Mouse (Mus musculus) hindbrain, embryonic 12.5 days (tissue): ENCODE data around the gene D1Ertd622e. TPM values are rescaled to one million over a fixed set of nuclear protein-coding genes. Genes with fewer than 3 reads are reported as not detected.

Experiments used
- ATAC-seq: fragments of 200-750 bp; cut with Nextera tagmentation; 2 replicates; pipeline ENCODE4 v1.8.0; 2017; ENCODE audit warnings: moderate TSS enrichment; ENCODE audit not compliant: low FRiP score
- H3K27ac ChIP-seq: fragments of 300-500 bp; sonication (generic); 2 replicates; pipeline ENCODE4 v1.5.1; 2016; ENCODE audit warnings: mild to moderate bottlenecking
- H3K27me3 ChIP-seq: fragments of 300-500 bp; sonication (generic); 2 replicates; pipeline ENCODE4 v1.6.1; 2016; ENCODE audit warnings: mild to moderate bottlenecking
- H3K36me3 ChIP-seq: fragments of 300-500 bp; sonication (generic); 2 replicates; pipeline ENCODE4 v1.6.1; 2016; ENCODE audit warnings: mild to moderate bottlenecking
- H3K4me1 ChIP-seq: fragments of 300-500 bp; sonication (generic); 2 replicates; pipeline ENCODE4 v1.6.1; 2016
- H3K4me2 ChIP-seq: fragments of 300-500 bp; sonication (generic); replicated peaks from 2 replicates; pipeline ENCODE4 v1.6.1; 2016; ENCODE audit warnings: mild to moderate bottlenecking
- H3K4me3 ChIP-seq: fragments of 300-500 bp; sonication (generic); 2 replicates; pipeline ENCODE4 v1.5.1; 2016; ENCODE audit warnings: mild to moderate bottlenecking
- H3K9ac ChIP-seq: fragments of 300-500 bp; sonication (generic); 2 replicates; pipeline ENCODE4 v1.6.1; 2016; ENCODE audit warnings: mild to moderate bottlenecking, moderate library complexity
- H3K9me3 ChIP-seq: fragments of 300-500 bp; sonication (generic); replicated peaks from 2 replicates; pipeline ENCODE4 v1.6.1; 2016; ENCODE audit warnings: mild to moderate bottlenecking
- WGBS: fragments of 180-500 bp; shearing (Covaris S2); methylation state at CpG from one replicate; pipeline ENCODE4 v1.1.7; 2016; 5-methylcytosine and 5-hydroxymethylcytosine counted together
- polyA plus RNA-seq: library from polyadenylated mRNA; unstranded; fragments of >200 nt; fragmentation: Nextera tagmentation; extraction: Ambion mirVana; gene quantifications from 2 replicates; pipeline ENCODE4 v1.2.1, GENCODE M21; 2016

The D1Ertd622e gene
- polyA plus RNA-seq, 1 experiment from 2014 or later: 34.0 TPM

DNA sequence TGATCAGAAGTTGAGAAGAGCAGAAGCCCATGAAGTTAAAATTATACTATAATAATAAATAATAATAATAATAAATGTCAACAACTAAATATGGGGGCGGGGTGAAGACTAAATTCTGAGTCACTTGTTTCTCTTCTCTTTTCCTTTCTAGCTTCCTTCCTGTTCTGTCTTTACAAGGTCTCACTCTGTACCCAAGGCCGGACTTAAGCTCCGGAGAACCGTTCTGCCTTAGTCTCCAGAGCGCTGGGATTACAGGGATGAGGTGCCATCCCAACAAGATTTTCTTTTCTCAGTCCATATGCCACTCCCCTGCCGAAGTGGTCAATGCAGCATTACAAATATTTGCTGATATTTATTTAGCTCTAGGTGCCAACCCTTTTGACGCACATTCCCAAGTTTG, 450 bp upstream of the D1Ertd622e start:
- no peaks in the 10 kb centered on the region for H3K27me3 ChIP-seq
- ATAC-seq: no peak

DNA sequence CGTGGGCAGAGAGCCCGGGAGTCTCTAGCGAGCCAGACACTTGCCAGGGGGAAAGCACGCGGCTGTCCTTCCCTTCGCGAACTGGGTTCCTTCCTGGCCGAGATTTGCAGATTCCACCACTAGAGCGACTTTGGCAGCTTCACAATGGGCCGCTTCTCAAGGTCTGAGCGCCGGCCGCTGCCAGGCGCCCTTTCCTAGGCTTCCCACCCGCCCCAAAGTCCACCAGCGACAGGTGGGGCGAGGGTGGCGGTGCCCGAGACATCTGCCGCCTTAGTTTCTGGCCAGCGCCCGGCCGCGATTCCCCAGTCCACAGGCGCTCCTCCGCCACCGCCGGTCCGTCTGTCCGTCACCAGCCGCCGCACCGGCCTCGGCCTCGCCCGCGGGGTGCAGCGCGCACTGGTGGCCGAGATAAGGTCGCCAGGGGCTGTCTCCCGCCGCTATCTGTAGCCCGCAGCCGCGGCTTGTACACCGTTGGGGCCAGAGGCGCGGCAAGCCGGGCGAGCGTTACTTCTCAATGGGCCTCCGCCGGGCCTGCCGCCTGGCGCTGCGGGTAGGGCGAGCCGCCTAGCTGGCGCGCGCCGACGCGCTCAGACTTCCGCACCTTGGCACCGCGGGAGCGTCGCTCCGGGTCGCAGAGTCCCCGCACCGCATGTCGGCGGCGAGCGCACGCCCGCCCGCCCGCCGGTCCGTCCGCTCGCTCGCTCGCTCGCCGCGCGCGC, 1.0 kb downstream of the D1Ertd622e start:
- peak overlapping the region; percentile 92 for H3K9ac ChIP-seq
- H3K27me3 ChIP-seq: no peaks in the 10 kb centered on the region
- H3K4me1 ChIP-seq: peaks cover 24% of the 10 kb centered on the region
- H3K4me3 ChIP-seq: peak overlapping the region; percentile 91
- no peaks in the 10 kb centered on the region for H3K36me3 ChIP-seq
- no peaks in the 10 kb centered on the region for H3K9me3 ChIP-seq
- H3K27ac ChIP-seq: peak overlapping the region; percentile 97
- peak overlapping the region; percentile 73 for H3K4me2 ChIP-seq
- WGBS: under 1% methylated on average over 73 of the region's 93 CpGs
- ATAC-seq: peak; percentile 58

More for the DNA sequence above, 450 bp upstream of the D1Ertd622e start:
- H3K4me3 ChIP-seq: peak overlapping the region; percentile 91
- peaks cover 24% of the 10 kb centered on the region for H3K4me1 ChIP-seq
- WGBS: 22% methylated on average over 7 of the region's 7 CpGs
- no peaks in the 10 kb centered on the region for H3K9me3 ChIP-seq
- H3K27ac ChIP-seq: peak overlapping the region; percentile 97
- H3K4me2 ChIP-seq: peak overlapping the region; percentile 73
- H3K9ac ChIP-seq: peak overlapping the region; percentile 92
- H3K36me3 ChIP-seq: no peaks in the 10 kb centered on the region

DNA sequence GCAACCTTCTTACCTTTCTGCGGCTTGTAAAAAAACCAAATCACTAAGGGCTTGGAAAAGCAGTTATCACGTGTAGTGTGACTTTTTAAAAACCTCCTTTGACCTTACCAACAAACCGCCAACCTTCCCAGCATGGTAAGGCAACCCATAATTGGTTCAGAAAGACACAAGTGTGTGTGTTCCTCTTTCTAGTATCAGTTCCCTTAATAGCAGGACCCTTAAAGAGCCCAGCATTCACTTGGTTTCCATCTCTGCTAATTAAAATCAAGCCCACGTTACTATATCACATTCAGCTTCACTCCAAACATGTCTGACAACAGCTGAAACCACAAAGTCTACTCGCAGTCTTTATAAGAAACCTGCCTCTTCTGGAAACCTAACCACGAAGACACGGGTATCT, 2.5 kb downstream of the D1Ertd622e start:
- Histone ChIP-seq H3K9ac (peak overlapping the region; percentile 15), H3K27ac (no peak overlapping the region), H3K4me1 (peaks cover 24% of the 10 kb centered on the region), H3K36me3 (no peaks in the 10 kb centered on the region), H3K27me3 (no peaks in the 10 kb centered on the region), H3K9me3 (no peaks in the 10 kb centered on the region), H3K4me2 (peak overlapping the region; percentile 73), H3K4me3 (peak overlapping the region; percentile 91)
- ATAC-seq: no peak
- 42% methylated on average over 7 of the region's 7 CpGs for WGBS

DNA sequence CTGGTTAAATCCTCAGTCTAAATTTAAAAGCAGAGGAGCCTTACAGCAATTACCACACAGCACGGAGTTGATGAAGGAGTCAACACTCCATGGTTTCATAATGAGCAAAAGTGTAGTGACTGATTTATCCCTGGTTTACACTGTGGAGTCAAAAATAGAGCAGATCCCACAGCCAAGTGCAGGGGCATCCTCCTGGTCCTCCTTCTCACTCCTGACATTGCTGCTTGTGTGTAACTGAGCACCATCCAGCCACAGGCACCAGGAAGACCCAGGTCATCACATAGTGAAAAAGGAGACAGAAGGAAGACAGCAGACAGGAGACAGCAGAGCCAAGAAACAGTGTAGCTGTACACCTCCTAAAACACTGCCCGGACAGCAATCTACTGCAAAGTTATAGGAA, 4.1 kb downstream of the D1Ertd622e start:
- Histone ChIP-seq H3K9ac (no peak overlapping the region), H3K4me3 (no peak overlapping the region), H3K9me3 (no peaks in the 10 kb centered on the region), H3K4me2 (peak overlapping the region; percentile 17; the same call in 1 of the 2 replicates), H3K4me1 (peaks cover 34% of the 10 kb centered on the region), H3K27ac (no peak overlapping the region), H3K27me3 (no peaks in the 10 kb centered on the region), H3K36me3 (no peaks in the 10 kb centered on the region)
- no peak for ATAC-seq
- WGBS: 85% methylated on average over 2 of the region's 2 CpGs

DNA sequence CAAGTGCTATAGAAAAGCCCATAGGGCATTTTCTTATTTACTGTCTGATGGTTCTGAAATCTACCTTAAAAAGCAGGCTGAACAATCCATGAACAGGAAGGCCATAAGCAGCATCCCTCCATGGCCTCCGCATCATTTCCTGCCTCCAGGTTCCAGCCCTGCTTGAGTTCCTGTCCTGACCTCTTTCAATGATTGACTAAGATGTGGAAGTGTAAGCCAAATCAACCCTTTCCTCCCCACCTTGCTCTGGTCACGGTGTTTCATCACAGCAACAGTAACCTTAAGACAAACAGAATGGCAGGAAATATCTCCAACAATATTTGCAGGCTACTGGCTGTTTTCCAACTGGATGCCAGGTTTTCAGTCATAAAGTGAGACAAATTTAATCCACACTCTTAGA, 4.7 kb downstream of the D1Ertd622e start:
- H3K27me3 ChIP-seq: no peaks in the 10 kb centered on the region
- H3K36me3 ChIP-seq: no peaks in the 10 kb centered on the region
- no peak overlapping the region for H3K4me3 ChIP-seq
- no peak for ATAC-seq
- H3K9me3 ChIP-seq: no peaks in the 10 kb centered on the region
- no peak overlapping the region for H3K9ac ChIP-seq
- no peak overlapping the region for H3K4me2 ChIP-seq
- WGBS: 77% methylated on average over 2 of the region's 2 CpGs
- no peak overlapping the region for H3K27ac ChIP-seq
- H3K4me1 ChIP-seq: peaks cover 33% of the 10 kb centered on the region

DNA sequence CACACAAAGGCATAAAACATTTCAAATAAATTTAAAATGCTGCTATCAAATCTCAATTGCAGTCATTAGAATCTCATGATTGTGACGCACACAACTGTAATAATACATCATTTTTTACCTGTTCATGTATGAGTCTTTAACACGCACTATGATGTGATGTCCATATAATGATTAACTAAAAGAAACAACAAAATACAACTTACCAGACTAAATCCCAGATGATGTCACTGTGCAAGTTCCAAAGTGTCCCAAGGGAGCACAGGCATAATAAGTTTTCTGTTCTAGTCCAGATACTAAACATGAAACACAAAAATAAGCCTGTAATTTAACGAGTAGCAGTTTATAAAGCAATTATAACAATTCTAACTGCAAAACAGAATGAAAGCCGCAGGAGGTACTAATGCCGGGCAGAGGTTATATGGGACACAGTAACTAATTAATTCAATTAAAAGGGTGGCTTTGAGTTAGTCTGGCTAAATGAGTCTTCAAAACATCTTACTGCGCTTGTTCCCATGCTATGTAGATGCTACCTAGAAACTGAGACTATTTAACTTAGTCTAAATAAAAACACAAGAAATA, 7.4 kb downstream of the D1Ertd622e start:
- H3K9ac ChIP-seq: no peak overlapping the region
- no peaks in the 10 kb centered on the region for H3K9me3 ChIP-seq
- no peak overlapping the region for H3K4me2 ChIP-seq
- peaks cover 34% of the 10 kb centered on the region for H3K4me1 ChIP-seq
- no peaks in the 10 kb centered on the region for H3K27me3 ChIP-seq
- ATAC-seq: no peak
- 80% methylated on average over 6 of the region's 6 CpGs for WGBS
- no peak overlapping the region for H3K27ac ChIP-seq
- no peaks in the 10 kb centered on the region for H3K36me3 ChIP-seq
- no peak overlapping the region for H3K4me3 ChIP-seq

DNA sequence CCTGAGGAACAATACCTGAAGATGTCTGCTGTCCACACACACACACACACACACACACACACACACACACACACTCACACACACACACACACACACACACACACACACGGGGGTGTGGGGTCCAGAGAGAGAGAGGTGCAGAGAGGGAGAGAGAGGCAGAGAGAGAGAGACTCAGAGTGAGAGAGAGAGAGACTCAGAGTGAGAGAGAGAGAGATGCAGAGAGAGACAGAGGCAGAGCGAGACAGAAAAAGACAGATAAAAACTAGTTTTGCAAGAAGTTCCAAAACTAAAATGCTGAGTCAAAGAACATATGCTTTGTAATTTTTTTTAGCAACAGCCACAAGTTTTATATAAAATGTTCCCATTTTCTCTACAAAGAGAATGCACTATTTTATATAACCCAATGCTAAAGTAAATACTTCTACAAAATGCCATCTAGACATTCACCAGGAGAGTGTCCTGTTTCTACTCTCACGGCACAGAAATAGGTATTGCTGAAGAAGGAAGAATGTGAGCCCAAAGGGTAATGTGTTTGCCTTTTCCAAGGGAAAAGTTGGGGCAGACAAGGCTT, 11.2 kb downstream of the D1Ertd622e start:
- no peak overlapping the region for H3K27ac ChIP-seq
- no peak overlapping the region for H3K9ac ChIP-seq
- 83% methylated on average over 3 of the region's 3 CpGs for WGBS
- no peak overlapping the region for H3K4me2 ChIP-seq
- H3K9me3 ChIP-seq: no peaks in the 10 kb centered on the region
- no peak for ATAC-seq
- peaks cover 7% of the 10 kb centered on the region for H3K36me3 ChIP-seq
- H3K4me3 ChIP-seq: no peak overlapping the region
- H3K4me1 ChIP-seq: peaks cover 23% of the 10 kb centered on the region; the same call in 1 of the 2 replicates
- H3K27me3 ChIP-seq: no peaks in the 10 kb centered on the region

DNA sequence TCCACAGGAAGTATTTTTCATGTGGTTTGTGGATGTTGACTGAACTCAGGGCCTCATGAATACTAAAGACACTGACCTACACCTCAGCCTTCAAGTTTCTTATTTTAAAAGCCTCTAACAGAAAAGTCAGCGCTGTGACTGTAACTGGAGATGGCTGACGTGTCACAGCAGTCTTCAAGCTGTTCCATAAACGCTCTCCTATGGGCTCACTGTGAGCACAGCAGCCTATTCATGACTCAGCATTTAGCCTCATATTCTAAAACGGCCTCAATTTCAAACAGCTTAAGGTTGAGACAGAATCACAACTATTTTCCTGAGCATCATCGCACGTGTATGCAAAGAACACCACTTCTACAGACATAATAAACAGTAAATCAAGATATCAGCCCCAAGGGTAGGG, 11.8 kb downstream of the D1Ertd622e start:
- Histone ChIP-seq H3K27me3 (no peaks in the 10 kb centered on the region), H3K9ac (no peak overlapping the region), H3K4me3 (no peak overlapping the region), H3K36me3 (peaks cover 9% of the 10 kb centered on the region), H3K4me2 (no peak overlapping the region), H3K4me1 (peaks cover 23% of the 10 kb centered on the region; the same call in 1 of the 2 replicates), H3K27ac (no peak overlapping the region), H3K9me3 (no peaks in the 10 kb centered on the region)
- ATAC-seq: no peak
- WGBS: 66% methylated on average over 6 of the region's 6 CpGs

DNA sequence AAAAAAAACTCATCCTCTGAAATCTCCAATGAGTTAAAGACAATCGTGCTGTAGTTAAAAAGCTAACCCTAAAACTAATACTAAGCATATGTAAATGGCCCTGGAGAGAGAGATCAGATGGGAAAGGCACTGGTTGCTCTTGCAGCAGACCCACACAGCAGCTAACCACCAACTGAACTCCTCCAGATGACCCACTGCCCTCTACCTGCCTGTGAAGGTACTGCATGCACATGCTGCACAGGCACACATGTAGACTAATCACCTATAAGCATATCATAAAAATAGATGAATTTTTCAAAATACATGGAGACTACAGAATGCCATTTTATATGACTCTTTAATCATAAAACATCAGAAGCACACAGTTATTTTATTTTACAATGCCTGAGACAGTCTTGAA, 14.8 kb downstream of the D1Ertd622e start:
- 96% methylated on average over 1 of the region's 1 CpGs for WGBS
- Histone ChIP-seq H3K36me3 (peaks cover 16% of the 10 kb centered on the region), H3K27ac (no peak overlapping the region)

DNA sequence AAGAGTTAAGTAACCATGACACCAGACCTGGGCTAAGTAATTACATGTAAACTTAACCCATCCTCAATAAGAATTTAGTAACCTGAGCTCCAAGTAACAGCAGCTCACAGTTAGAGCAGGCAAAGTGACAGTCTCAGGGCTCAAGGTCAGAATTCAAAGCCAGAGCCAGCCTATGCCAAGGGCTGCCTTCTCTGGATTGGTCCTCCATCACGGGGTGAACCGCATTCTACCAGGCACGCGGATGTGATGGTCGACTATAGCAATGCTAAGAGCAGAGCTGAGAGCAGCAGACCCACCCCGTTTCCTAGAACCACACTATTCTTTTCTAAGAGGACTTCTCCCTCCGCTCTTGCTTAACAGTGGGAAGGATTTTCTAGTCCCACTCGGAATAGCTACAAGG, 27.8 kb downstream of the D1Ertd622e start:
- Histone ChIP-seq H3K9me3 (no peaks in the 10 kb centered on the region), H3K4me3 (no peak overlapping the region), H3K4me2 (no peak overlapping the region), H3K27me3 (no peaks in the 10 kb centered on the region), H3K4me1 (peaks cover 4% of the 10 kb centered on the region), H3K9ac (no peak overlapping the region), H3K27ac (no peak overlapping the region), H3K36me3 (no peaks in the 10 kb centered on the region; the same call in none of the 2 replicates)
- ATAC-seq: no peak
- 93% methylated on average over 8 of the region's 8 CpGs for WGBS

More for the DNA sequence above, 14.8 kb downstream of the D1Ertd622e start:
- Histone ChIP-seq H3K4me3 (no peak overlapping the region), H3K9me3 (no peaks in the 10 kb centered on the region), H3K27me3 (no peaks in the 10 kb centered on the region), H3K4me2 (no peak overlapping the region), H3K9ac (no peak overlapping the region), H3K4me1 (peaks cover 12% of the 10 kb centered on the region; the same call in 1 of the 2 replicates)
- no peak for ATAC-seq

DNA sequence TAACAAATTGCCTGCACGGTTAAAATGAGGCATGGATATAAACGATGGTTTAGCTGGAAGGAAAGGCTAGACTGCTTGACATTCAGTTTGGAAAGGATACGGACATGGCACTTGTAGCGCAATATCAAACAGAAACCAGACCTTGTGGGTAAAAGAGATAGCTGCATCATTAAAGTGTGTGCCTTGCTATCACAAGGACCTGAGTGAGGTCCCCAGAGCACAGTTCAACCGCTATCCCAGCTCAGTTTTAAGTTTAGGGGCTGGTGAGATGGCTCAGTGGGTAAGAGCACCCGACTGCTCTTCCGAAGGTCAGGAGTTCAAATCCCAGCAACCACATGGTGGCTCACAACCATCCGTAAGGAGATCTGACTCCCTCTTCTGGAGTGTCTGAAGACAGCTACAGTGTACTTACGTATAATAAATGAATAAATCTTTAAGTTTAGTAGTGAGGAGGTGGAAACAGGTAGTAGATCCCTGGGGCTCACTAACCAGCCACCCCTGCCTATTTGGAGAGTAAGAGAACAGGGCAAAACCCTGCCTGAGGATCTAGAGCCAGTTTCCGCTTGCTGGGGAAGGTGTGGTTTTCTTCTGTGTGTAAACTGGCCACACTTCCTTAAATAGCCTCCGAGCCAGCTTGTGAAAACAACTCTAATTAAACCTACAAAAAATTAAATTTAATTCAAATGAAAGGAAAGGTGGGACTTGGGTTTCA, 29.2 kb downstream of the D1Ertd622e start:
- H3K27ac ChIP-seq: no peak overlapping the region
- WGBS: 90% methylated on average over 11 of the region's 11 CpGs
- H3K4me1 ChIP-seq: peaks cover 6% of the 10 kb centered on the region
- H3K9me3 ChIP-seq: no peaks in the 10 kb centered on the region
- H3K4me3 ChIP-seq: no peak overlapping the region
- no peak overlapping the region for H3K4me2 ChIP-seq
- H3K36me3 ChIP-seq: no peaks in the 10 kb centered on the region; the same call in 1 of the 2 replicates
- no peaks in the 10 kb centered on the region for H3K27me3 ChIP-seq
- H3K9ac ChIP-seq: no peak overlapping the region
- no peak for ATAC-seq

DNA sequence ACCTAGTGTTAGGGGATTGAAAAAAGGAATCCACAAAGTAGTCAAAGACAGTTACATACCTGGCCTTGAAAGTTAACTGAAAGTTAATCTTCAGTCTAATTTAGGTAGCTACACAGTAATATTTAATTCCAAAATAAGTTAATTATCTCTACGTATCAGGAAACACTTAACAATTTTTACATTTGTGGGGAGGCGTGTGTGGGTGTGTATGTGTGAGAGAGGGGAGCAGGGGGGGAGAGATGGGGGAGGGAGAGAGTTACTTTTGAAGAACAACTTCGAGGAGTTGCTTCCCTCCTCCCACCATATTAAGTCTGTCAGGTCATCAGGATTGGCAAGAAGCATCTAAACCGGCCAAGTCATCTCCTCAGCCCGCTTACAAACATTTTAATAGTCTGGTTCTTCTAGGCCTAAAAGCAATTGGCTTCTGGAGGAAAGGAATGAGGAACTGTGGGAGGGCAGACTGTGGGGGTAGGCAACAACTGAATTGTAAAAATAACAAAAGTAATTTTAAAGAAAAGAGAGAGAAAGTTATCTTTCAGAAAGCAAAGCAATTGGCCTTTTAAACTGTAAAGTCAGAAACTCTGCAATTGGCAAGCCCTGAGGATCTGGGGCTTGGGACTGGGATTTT, 29.9 kb downstream of the D1Ertd622e start:
- H3K36me3 ChIP-seq: no peaks in the 10 kb centered on the region
- no peak overlapping the region for H3K27ac ChIP-seq
- H3K9me3 ChIP-seq: no peaks in the 10 kb centered on the region
- no peak overlapping the region for H3K9ac ChIP-seq
- 74% methylated on average over 5 of the region's 5 CpGs for WGBS
- no peak for ATAC-seq
- no peak overlapping the region for H3K4me2 ChIP-seq
- H3K27me3 ChIP-seq: no peaks in the 10 kb centered on the region
- H3K4me3 ChIP-seq: no peak overlapping the region
- H3K4me1 ChIP-seq: peaks cover 6% of the 10 kb centered on the region
